Mouse (Mus musculus) midbrain, embryonic 15.5 days (tissue): Measurements from ENCODE around the gene Atp6v0a1. TPM values are rescaled to one million over a fixed set of nuclear protein-coding genes. Genes with fewer than 3 reads are reported as not detected.

Experiments used
- ATAC-seq: fragments of 200-750 bp; cut with Nextera tagmentation; replicated peaks from 2 replicates; pipeline ENCODE4 v1.8.0; 2017; ENCODE audit warnings: moderate TSS enrichment
- H3K27ac ChIP-seq: fragments of 300-500 bp; sonication (generic); 2 replicates; pipeline ENCODE4 v1.5.1; 2015; ENCODE audit warnings: mild to moderate bottlenecking, inconsistent platforms
- H3K27me3 ChIP-seq: fragments of 300-500 bp; sonication (generic); replicated peaks from 2 replicates; pipeline ENCODE4 v1.6.1; 2015; ENCODE audit warnings: inconsistent platforms
- H3K36me3 ChIP-seq: fragments of 300-500 bp; sonication (generic); replicated peaks from 2 replicates; pipeline ENCODE4 v1.6.1; 2015; ENCODE audit warnings: inconsistent platforms
- H3K4me1 ChIP-seq: fragments of 300-500 bp; sonication (generic); 2 replicates; pipeline ENCODE4 v1.6.1; 2015; ENCODE audit warnings: inconsistent platforms
- H3K4me2 ChIP-seq: fragments of 300-500 bp; sonication (generic); 2 replicates; pipeline ENCODE4 v1.6.1; 2015; ENCODE audit warnings: inconsistent platforms, mild to moderate bottlenecking, moderate library complexity
- H3K4me3 ChIP-seq: fragments of 300-500 bp; sonication (generic); 2 replicates; pipeline ENCODE4 v1.5.1; 2015; ENCODE audit warnings: mild to moderate bottlenecking, inconsistent platforms
- H3K9ac ChIP-seq: fragments of 300-500 bp; sonication (generic); 2 replicates; pipeline ENCODE4 v1.6.1; 2015; ENCODE audit warnings: mild to moderate bottlenecking, inconsistent platforms
- H3K9me3 ChIP-seq: fragments of 300-500 bp; sonication (generic); 2 replicates; pipeline ENCODE4 v1.6.1; 2016; ENCODE audit warnings: inconsistent platforms
- WGBS: fragments of 180-500 bp; shearing (Covaris S2); methylation state at CpG from one replicate; pipeline ENCODE4 v1.1.7; 2015; ENCODE audit warnings: mixed read lengths; 5-methylcytosine and 5-hydroxymethylcytosine counted together
- polyA plus RNA-seq: library from polyadenylated mRNA; unstranded; fragments of >200 nt; fragmentation: Nextera tagmentation; extraction: Ambion mirVana; gene quantifications from 2 replicates; pipeline ENCODE4 v1.2.1, GENCODE M21; 2015

Atp6v0a1 gene
- polyA plus RNA-seq, 1 experiment from 2014 or later, result 148 TPM

- no peak overlapping the region for H3K4me2 ChIP-seq
- no peak overlapping the region for H3K4me3 ChIP-seq
- no peaks in the 10 kb centered on the region for H3K9me3 ChIP-seq
- no peak for ATAC-seq
- peaks cover 60% of the 10 kb centered on the region for H3K36me3 ChIP-seq
- H3K9ac ChIP-seq, result no peak overlapping the region
- no peaks in the 10 kb centered on the region for H3K27me3 ChIP-seq
- WGBS, result 85% methylated on average over 14 of the region's 14 CpGs
- H3K27ac ChIP-seq, result no peak overlapping the region
- H3K4me1 ChIP-seq, result no peaks in the 10 kb centered on the region
These were observed 46.2 kb downstream of the Atp6v0a1 start for GRCm38 (mm10) chr11:101055418-101055817.

DNA sequence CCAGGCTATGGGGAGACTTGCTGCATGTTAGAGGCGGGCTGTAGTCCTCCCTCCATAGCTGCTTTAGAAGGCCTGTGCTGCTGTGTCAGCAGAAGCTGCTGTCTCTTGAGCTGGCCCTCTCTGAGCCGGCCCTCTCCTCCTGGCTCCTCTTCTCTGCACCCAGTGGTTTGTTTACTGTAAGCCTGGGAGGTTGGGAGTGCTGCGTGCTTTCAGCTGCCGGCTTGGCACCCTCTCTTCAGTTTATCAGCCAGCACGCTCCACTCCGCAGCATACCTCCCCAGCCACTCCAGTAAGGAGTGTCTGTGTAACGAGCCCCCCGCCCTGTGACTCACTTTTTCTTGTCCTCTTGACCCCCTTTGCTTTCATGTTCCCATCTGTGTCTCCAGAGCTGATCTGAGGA, 47.6 kb downstream of the Atp6v0a1 start:
- no peaks in the 10 kb centered on the region for H3K4me1 ChIP-seq
- H3K36me3 ChIP-seq, result peaks cover 60% of the 10 kb centered on the region
- no peak overlapping the region for H3K27ac ChIP-seq
- ATAC-seq, result no peak
- no peak overlapping the region for H3K9ac ChIP-seq
- no peaks in the 10 kb centered on the region for H3K9me3 ChIP-seq
- WGBS, result 53% methylated on average over 8 of the region's 8 CpGs
- H3K4me2 ChIP-seq, result no peak overlapping the region
- H3K27me3 ChIP-seq, result no peaks in the 10 kb centered on the region
- H3K4me3 ChIP-seq, result no peak overlapping the region

- no peak overlapping the region for H3K4me3 ChIP-seq
- WGBS, result 35% methylated on average over 5 of the region's 5 CpGs
- no peak overlapping the region for H3K27ac ChIP-seq
- H3K4me1 ChIP-seq, result no peaks in the 10 kb centered on the region
- no peak overlapping the region for H3K4me2 ChIP-seq
- H3K36me3 ChIP-seq, result peaks cover 61% of the 10 kb centered on the region
- H3K9ac ChIP-seq, result no peak overlapping the region
- no peaks in the 10 kb centered on the region for H3K27me3 ChIP-seq
- no peak for ATAC-seq
- H3K9me3 ChIP-seq, result no peaks in the 10 kb centered on the region
These were observed 48.6 kb downstream of the Atp6v0a1 start for GRCm38 (mm10) chr11:101057860-101058259.

- no peak overlapping the region for H3K9ac ChIP-seq
- H3K4me1 ChIP-seq, result no peaks in the 10 kb centered on the region
- peaks cover 60% of the 10 kb centered on the region for H3K36me3 ChIP-seq
- WGBS, result 76% methylated on average over 5 of the region's 5 CpGs
- H3K4me2 ChIP-seq, result no peak overlapping the region
- no peaks in the 10 kb centered on the region for H3K27me3 ChIP-seq
- H3K9me3 ChIP-seq, result no peaks in the 10 kb centered on the region
- no peak for ATAC-seq
- no peak overlapping the region for H3K27ac ChIP-seq
- H3K4me3 ChIP-seq, result no peak overlapping the region
These were observed 49.5 kb downstream of the Atp6v0a1 start for GRCm38 (mm10) chr11:101058726-101059125.

- no peak overlapping the region; the same call in 1 of the 2 replicates for H3K9ac ChIP-seq
- 65% methylated on average over 10 of the region's 10 CpGs for WGBS
- no peaks in the 10 kb centered on the region for H3K4me1 ChIP-seq
- H3K36me3 ChIP-seq, result peaks cover 54% of the 10 kb centered on the region
- peak overlapping the region; percentile 61; the same call in 1 of the 2 replicates for H3K27ac ChIP-seq
- H3K4me2 ChIP-seq, result no peak overlapping the region
- H3K4me3 ChIP-seq, result no peak overlapping the region
- no peaks in the 10 kb centered on the region for H3K27me3 ChIP-seq
- ATAC-seq, result no peak
- no peaks in the 10 kb centered on the region for H3K9me3 ChIP-seq
These were observed 50.2 kb downstream of the Atp6v0a1 start for GRCm38 (mm10) chr11:101059473-101059872.

- no peak overlapping the region for H3K4me2 ChIP-seq
- no peak overlapping the region; the same call in 1 of the 2 replicates for H3K9ac ChIP-seq
- H3K27ac ChIP-seq, result peak overlapping the region; percentile 61
- no peaks in the 10 kb centered on the region for H3K27me3 ChIP-seq
- H3K4me3 ChIP-seq, result no peak overlapping the region
- H3K4me1 ChIP-seq, result no peaks in the 10 kb centered on the region
- H3K36me3 ChIP-seq, result peaks cover 50% of the 10 kb centered on the region
- 89% methylated on average over 8 of the region's 8 CpGs for WGBS
- H3K9me3 ChIP-seq, result no peaks in the 10 kb centered on the region
- ATAC-seq, result no peak
These were observed 50.9 kb downstream of the Atp6v0a1 start for GRCm38 (mm10) chr11:101060126-101060525.

DNA sequence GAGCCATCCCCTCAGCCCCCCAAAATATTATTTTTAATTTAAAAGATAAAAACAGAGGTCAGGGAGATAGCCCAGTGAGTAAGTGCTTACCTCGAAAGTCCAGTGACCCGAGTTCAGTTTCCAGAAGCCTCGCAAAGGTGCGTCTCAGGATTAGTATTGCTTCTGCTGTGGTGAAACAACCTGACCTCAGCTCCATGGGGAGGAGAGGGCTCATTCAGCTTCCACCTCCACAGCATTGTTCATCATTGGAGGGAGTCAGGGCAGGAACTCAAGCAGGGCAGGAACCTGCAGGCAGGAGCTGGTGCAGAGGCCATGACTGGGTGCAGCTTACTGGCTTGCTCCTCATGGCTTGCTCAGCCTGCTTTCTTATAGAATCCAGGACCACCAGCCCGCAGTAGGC, 51.8 kb downstream of the Atp6v0a1 start:
- Histone ChIP-seq H3K4me3 (no peak overlapping the region), H3K27me3 (no peaks in the 10 kb centered on the region), H3K27ac (no peak overlapping the region), H3K9me3 (no peaks in the 10 kb centered on the region), H3K4me1 (no peaks in the 10 kb centered on the region), H3K9ac (no peak overlapping the region), H3K36me3 (peaks cover 41% of the 10 kb centered on the region), H3K4me2 (no peak overlapping the region)
- no peak for ATAC-seq
- WGBS, result 92% methylated on average over 5 of the region's 5 CpGs

DNA sequence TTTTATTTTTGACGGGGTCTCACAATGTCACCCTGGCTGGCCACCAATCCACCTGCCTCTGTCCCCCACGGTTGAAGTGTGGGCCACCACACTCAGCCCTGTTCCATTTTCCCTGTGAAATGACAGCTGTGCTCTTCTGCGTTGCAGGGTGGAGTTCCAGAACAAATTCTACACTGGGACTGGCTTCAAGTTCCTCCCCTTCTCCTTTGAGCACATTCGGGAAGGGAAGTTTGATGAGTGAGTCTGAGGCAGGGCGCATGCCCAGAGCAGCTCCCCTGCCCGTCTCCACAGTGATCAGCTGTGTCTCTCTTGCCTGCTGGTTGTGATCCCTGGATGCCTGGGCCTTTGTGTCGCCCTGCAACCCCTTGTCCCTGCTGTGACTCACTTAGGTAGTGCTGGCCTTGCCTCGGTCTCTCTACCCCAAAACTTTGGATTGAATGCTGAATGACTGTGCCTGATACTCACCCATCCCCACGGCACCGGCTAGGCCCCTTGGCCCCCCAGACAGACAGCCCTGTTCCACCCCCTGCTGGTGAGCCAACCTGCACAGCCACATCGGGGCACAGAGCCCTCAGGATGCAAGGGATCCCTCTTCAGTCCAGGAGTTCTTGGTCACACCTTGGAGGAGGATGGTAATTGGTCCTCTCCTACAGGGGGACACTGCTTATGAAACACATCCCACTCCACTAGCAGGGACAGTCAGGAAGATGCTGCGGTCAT, 53.1 kb downstream of the Atp6v0a1 start:
- Histone ChIP-seq H3K36me3 (peaks cover 39% of the 10 kb centered on the region), H3K27ac (no peak overlapping the region), H3K27me3 (no peaks in the 10 kb centered on the region), H3K9me3 (no peaks in the 10 kb centered on the region), H3K4me2 (no peak overlapping the region), H3K4me1 (peaks cover 7% of the 10 kb centered on the region), H3K4me3 (no peak overlapping the region), H3K9ac (no peak overlapping the region)
- WGBS, result 78% methylated on average over 12 of the region's 12 CpGs
- ATAC-seq, result no peak

GRCm38 (mm10) chr11:101062971-101063675, 53.9 kb downstream of the Atp6v0a1 start:
- no peak overlapping the region for H3K4me3 ChIP-seq
- H3K36me3 ChIP-seq, result peaks cover 37% of the 10 kb centered on the region
- no peaks in the 10 kb centered on the region; the same call in 1 of the 2 replicates for H3K27me3 ChIP-seq
- no peak overlapping the region for H3K9ac ChIP-seq
- no peaks in the 10 kb centered on the region for H3K9me3 ChIP-seq
- no peak overlapping the region for H3K4me2 ChIP-seq
- peak overlapping the region; percentile 30 for H3K27ac ChIP-seq
- peaks cover 8% of the 10 kb centered on the region for H3K4me1 ChIP-seq
- 84% methylated on average over 14 of the region's 14 CpGs for WGBS
- ATAC-seq, result no peak

DNA sequence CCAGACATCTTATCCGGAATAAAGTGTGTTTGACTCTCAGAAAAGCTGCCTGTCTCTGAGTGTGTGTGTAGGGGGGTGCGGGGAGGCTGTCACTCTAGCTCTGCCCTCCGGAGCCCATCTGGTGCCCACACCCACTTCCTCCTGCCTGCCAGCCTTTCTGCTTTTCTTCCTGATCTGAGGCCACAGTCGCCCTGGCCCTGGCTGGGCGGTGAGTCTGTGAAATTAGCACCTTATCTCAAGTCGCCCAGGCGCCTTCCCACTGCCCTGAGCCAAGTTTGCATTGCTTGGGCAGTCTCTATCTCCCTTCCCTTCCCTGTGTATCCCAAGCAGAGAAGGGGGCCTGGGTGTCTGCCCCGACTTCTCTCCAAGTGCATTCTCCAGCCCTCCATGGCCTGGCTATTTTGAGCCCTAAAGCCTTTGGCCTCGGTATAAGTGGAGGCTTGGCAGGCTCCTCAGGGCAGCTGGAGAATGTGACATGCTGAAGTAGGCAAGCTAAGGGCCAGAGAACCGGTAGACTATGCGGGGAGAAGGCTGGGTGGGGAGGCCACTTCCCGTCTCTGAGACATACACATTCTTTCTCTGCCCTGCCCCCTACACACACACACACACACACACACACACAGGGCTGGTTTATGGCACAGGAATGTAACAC, 54.5 kb downstream of the Atp6v0a1 start:
- Histone ChIP-seq H3K9me3 (no peaks in the 10 kb centered on the region), H3K4me2 (no peak overlapping the region), H3K4me1 (peaks cover 8% of the 10 kb centered on the region), H3K36me3 (peaks cover 30% of the 10 kb centered on the region), H3K9ac (no peak overlapping the region), H3K27me3 (no peaks in the 10 kb centered on the region; the same call in 1 of the 2 replicates), H3K27ac (peak overlapping the region; percentile 30), H3K4me3 (no peak overlapping the region)
- ATAC-seq, result no peak
- 68% methylated on average over 12 of the region's 12 CpGs for WGBS

DNA sequence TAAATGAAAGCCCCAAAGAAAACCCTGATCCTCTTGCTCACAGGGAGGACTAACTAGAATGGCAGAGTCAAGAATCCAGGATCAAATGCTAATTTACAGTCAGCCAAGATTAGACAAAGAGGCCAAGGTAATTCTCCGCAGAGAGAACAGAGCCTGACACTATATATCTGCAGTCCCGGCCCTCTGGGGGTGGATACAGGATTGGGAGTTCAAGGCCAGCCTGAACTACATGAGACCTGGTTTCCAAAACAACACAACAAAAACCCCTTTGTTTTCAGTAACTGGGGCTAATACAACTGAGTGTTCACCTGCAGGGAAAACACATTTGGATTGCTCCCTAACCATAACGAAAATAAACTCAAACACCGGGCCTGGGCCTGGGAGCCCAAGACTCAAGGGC, 55.2 kb downstream of the Atp6v0a1 start:
- H3K27ac ChIP-seq, result 0 out of 2 replicates have a peak overlapping the region, but pooled peaks have one; percentile 30
- H3K4me1 ChIP-seq, result peaks cover 12% of the 10 kb centered on the region
- H3K4me2 ChIP-seq, result no peak overlapping the region
- H3K27me3 ChIP-seq, result no peaks in the 10 kb centered on the region; the same call in 1 of the 2 replicates
- no peaks in the 10 kb centered on the region for H3K9me3 ChIP-seq
- WGBS, result 81% methylated on average over 4 of the region's 4 CpGs
- H3K36me3 ChIP-seq, result peaks cover 26% of the 10 kb centered on the region
- no peak overlapping the region for H3K4me3 ChIP-seq
- H3K9ac ChIP-seq, result no peak overlapping the region
- ATAC-seq, result no peak

GRCm38 (mm10) chr11:101065002-101065401, 55.8 kb downstream of the Atp6v0a1 start:
- Histone ChIP-seq H3K27me3 (no peaks in the 10 kb centered on the region; the same call in 1 of the 2 replicates), H3K4me1 (peaks cover 13% of the 10 kb centered on the region), H3K4me3 (no peak overlapping the region), H3K9me3 (no peaks in the 10 kb centered on the region), H3K36me3 (peaks cover 21% of the 10 kb centered on the region), H3K9ac (no peak overlapping the region), H3K27ac (no peak overlapping the region), H3K4me2 (no peak overlapping the region)
- ATAC-seq, result no peak
- WGBS, result 94% methylated on average over 9 of the region's 9 CpGs
